Mouse (Mus musculus) ES-Bruce4 (cell line): ENCODE results near the gene Urb1. TPM values are rescaled to one million over a fixed set of nuclear protein-coding genes. Genes with fewer than 3 reads are reported as not detected.

ENCODE experiments used
- H3K27ac ChIP-seq: 2 replicates; pipeline ENCODE4 v1.5.1; 2012; ENCODE audit warnings: low read length, inconsistent platforms; ENCODE audit not compliant: insufficient read depth
- H3K27me3 ChIP-seq: 2 replicates; pipeline ENCODE4 v1.6.1; 2012; ENCODE audit warnings: mild to moderate bottlenecking, low read length, inconsistent platforms; ENCODE audit not compliant: control insufficient read depth, poor library complexity, insufficient read depth, severe bottlenecking
- H3K36me3 ChIP-seq: 2 replicates; pipeline ENCODE4 v1.6.1; 2012; ENCODE audit warnings: inconsistent platforms, mild to moderate bottlenecking, low read length, moderate library complexity; ENCODE audit not compliant: control insufficient read depth, poor library complexity, insufficient read depth, severe bottlenecking
- H3K4me1 ChIP-seq: one replicate; pipeline ENCODE4 v1.8.1; 2011; ENCODE audit warnings: low read length; ENCODE audit not compliant: control insufficient read depth, insufficient read depth
- H3K4me3 ChIP-seq: 2 replicates; pipeline ENCODE4 v1.5.1; 2011; ENCODE audit warnings: low read depth, mild to moderate bottlenecking, low read length
- H3K9ac ChIP-seq: 2 replicates; pipeline ENCODE4 v1.6.1; 2012; ENCODE audit warnings: low read depth, mild to moderate bottlenecking, inconsistent platforms; ENCODE audit not compliant: poor library complexity, severe bottlenecking
- H3K9me3 ChIP-seq: replicated peaks from 2 replicates; pipeline ENCODE4 v1.6.1; 2012; ENCODE audit warnings: mild to moderate bottlenecking, low read length, inconsistent platforms; ENCODE audit not compliant: control insufficient read depth, poor library complexity, insufficient read depth, severe bottlenecking
- CTCF ChIP-seq: IDR thresholded peaks from one replicate; pipeline ENCODE4 v1.8.1; 2011; ENCODE audit warnings: low read depth, low read length
- EP300 ChIP-seq: IDR thresholded peaks from 2 replicates; pipeline ENCODE4 v1.6.1; 2011; ENCODE audit warnings: low read depth, low read length; ENCODE audit not compliant: insufficient read depth
- POLR2A ChIP-seq: IDR thresholded peaks from one replicate; pipeline ENCODE4 v1.8.1; 2011; ENCODE audit warnings: low read length; ENCODE audit not compliant: insufficient read depth
- polyA plus RNA-seq: library from polyadenylated mRNA; stranded (reverse); fragments of >200 nt; gene quantifications from 2 replicates; pipeline ENCODE4 v1.2.4, GENCODE M21; 2011; ENCODE audit warnings: low read depth; ENCODE audit not compliant: missing spikeins, insufficient read depth, insufficient read length

The Urb1 gene
- 24.4 and 27.0 TPM in 2 replicates for polyA plus RNA-seq

DNA sequence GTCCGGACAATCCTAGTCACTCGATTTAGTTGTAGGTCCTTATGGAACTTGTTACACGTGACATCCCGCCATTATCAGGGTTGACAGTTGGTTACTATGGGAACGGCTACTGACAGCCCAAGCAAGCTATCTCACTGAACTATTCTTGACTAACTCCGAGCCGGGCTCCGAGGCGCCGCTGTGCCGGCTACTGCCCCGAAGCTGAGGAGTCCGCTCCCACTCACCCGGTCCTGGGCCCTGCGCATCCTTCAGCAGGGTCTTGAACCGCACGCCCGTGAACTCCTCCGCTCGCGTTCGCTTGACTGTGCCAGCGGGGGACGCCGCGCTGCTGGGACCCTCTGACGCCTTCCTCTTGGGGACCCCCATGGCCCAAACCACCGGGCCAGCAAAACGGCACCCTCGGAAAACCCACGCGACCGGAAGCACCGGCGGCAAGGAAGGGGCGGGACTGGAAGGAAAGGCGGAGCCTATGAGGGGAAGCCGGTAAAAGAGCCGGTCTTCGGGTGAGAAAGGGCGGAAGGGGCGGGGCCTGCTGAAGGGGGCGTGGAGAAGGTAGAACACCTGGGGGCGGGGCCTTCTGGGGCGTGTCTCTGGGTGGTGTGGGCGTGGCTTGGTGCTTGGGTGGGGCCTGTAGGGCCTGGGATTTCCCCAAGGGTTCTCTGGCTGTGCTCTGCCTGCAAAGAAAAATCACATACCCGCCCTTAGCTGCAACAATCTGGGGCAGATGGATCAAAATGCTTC, at the start of gene Urb1:
TSS of gene Urb1 (minus strand) at position 439 of the 741 bp plus-strand sequence.
- H3K9ac ChIP-seq = peak within 1 kb of the TSS; percentile 73
- H3K4me3 ChIP-seq = peak within 1 kb of the TSS; percentile 87
- H3K9me3 ChIP-seq = no peaks in the 10 kb centered on the region
- no peak within 1 kb of the TSS for H3K27ac ChIP-seq
- TF ChIP-seq CTCF (no peak), EP300 (no peak), POLR2A (no peak)
- H3K27me3 ChIP-seq = no peaks in the 10 kb centered on the region
- peaks cover 2% of the 10 kb centered on the region for H3K4me1 ChIP-seq
- peaks cover 4% of the 10 kb centered on the region; the same call in 1 of the 2 replicates for H3K36me3 ChIP-seq

DNA sequence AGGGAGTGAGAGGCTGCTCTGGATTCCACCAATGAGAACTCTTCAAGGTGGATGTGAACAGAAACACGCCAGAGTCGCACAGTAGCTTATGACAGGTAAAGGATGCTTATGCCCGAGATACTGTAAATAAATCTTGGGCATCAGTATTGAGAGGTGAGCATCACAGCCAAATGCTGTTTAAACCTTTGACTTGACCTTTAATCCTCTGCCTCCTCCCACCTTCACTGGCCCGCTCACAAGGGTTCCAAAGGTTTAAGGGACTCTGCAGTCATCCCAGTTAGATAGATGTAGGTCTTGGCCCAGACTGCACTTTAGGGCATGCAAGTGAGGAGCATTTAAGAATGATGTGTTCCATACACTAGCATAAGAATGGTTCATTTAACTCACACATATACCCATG, 48.0 kb upstream of the Urb1 start:
- no peak overlapping the region for H3K4me3 ChIP-seq
- H3K9me3 ChIP-seq = no peaks in the 10 kb centered on the region
- H3K27me3 ChIP-seq = no peaks in the 10 kb centered on the region
- H3K36me3 ChIP-seq = no peaks in the 10 kb centered on the region
- H3K4me1 ChIP-seq = no peaks in the 10 kb centered on the region
- TF ChIP-seq POLR2A (no peak), CTCF (no peak), EP300 (no peak)
- no peak overlapping the region for H3K27ac ChIP-seq
- no peak overlapping the region for H3K9ac ChIP-seq

DNA sequence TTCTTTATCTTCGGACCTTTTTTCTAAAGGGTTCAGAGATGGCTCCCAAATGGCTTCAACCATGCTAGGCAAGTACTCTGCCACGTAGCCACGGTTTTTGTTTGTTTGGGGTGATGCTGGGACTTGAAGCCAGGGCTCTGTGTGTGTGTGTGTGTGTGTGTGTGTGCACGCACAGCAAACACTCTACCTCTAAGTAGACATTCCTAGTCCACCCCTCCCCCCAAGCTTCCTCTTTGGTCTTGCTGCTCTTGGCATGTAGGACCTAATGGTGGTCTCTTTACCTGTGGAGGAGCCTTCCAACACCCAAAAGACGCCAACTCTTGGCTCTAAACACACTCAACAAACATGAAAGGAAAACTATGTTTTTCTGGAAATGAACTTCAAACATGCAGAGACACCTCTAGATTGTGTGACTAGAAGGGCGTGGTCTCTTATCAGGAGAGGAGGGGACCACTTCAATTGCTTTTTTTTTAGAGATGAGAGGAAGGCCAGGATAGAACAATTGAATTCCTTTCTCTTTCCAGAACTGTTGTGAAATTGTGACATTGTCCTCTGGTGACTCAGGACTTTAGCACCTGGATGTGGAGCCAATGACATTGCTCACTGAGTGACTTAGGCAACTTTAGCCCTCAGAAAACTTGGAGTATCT, 46.5 kb upstream of the Urb1 start:
- TF ChIP-seq EP300 (no peak), CTCF (no peak), POLR2A (no peak)
- H3K4me3 ChIP-seq = no peak overlapping the region
- H3K36me3 ChIP-seq = no peaks in the 10 kb centered on the region
- H3K9me3 ChIP-seq = no peaks in the 10 kb centered on the region
- no peak overlapping the region for H3K9ac ChIP-seq
- H3K4me1 ChIP-seq = no peaks in the 10 kb centered on the region
- H3K27ac ChIP-seq = no peak overlapping the region
- no peaks in the 10 kb centered on the region for H3K27me3 ChIP-seq

DNA sequence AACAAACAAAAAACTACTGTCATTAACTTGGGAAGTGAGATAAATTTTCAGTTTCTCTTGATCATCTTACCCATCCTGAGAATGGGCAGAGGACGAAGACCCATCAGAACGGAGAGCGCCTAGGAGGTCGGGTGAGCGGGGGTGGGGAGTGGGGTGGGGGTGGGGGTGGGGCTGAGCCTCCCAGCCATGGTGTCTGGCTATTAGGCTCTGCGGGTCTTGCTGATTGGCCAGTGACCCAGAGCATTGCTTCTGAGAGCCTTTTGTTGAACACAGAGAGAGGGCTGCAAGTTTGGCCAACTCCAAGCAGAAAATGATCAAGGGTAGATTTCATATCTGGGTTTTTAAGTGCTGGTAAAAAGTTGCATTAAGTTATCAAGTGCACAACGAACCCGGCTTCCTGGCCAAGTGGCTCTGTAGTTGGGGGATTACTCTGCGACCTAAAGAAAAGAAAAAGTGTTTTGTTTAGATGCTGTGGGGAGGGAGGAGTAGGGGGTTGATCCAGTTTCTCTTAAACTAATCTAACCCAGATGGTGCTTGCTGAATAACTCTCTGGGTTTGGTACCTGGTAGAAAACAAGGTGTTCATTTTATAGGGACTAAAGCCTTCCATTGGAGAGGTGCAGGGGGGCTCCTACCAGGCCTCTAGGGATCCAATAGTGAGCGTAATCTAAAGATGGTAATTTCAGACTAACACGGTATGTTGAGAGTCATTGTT, 41.6 kb upstream of the Urb1 start:
- H3K36me3 ChIP-seq = no peaks in the 10 kb centered on the region
- no peak overlapping the region for H3K9ac ChIP-seq
- H3K9me3 ChIP-seq = no peaks in the 10 kb centered on the region
- TF ChIP-seq CTCF (no peak), EP300 (no peak), POLR2A (no peak)
- peaks cover 2% of the 10 kb centered on the region for H3K4me1 ChIP-seq
- H3K27me3 ChIP-seq = no peaks in the 10 kb centered on the region
- H3K4me3 ChIP-seq = no peak overlapping the region
- no peak overlapping the region for H3K27ac ChIP-seq

DNA sequence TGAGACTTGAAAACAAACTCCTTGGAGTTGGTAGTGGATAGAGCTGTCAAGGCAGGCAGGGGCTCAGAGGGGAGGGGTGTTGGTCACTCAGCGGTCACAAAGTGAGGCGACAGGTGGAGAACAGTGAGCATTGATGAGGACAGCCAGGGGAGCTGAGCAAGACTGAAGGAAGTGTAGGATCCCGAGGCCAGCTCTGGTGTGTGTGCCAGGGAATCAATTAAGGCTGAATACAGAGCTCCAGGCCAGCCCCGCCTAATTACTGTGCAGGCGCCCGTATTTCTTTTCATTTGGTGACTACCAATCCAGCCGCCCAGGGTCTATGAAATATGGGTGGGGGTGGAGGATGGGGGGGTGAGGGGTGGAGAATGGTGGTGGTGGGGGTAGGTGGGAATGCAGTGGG, 40.7 kb upstream of the Urb1 start:
- Histone ChIP-seq H3K36me3 (no peaks in the 10 kb centered on the region), H3K27ac (no peak overlapping the region), H3K9ac (no peak overlapping the region), H3K4me3 (no peak overlapping the region), H3K27me3 (no peaks in the 10 kb centered on the region), H3K9me3 (no peaks in the 10 kb centered on the region), H3K4me1 (peaks cover 2% of the 10 kb centered on the region)
- no peak for TF ChIP-seq POLR2A
- TF ChIP-seq EP300 = no peak
- TF ChIP-seq CTCF = no peak

DNA sequence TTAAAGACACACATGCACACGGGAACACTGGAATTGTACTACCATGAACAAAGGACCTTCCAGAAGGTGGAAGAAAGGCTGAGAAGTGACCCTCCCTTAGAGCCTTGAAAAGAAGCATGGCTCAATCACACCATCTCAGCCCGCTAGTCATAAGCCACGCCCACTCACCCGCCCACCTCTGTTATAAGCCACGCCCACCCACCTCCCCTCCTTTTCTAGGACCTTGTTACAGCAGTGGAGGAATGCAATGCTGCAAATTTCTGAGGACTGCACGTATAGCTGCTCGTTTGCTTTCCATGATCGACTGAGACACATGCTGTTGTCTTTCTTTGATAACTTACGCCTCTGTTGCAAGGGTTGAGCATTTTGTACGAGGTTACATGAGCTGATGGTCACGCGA, 39.0 kb upstream of the Urb1 start:
- no peaks in the 10 kb centered on the region for H3K36me3 ChIP-seq
- no peak overlapping the region for H3K27ac ChIP-seq
- H3K4me3 ChIP-seq = no peak overlapping the region
- H3K4me1 ChIP-seq = peaks cover 2% of the 10 kb centered on the region
- TF ChIP-seq CTCF (no peak), EP300 (no peak), POLR2A (no peak)
- no peak overlapping the region for H3K9ac ChIP-seq
- H3K27me3 ChIP-seq = no peaks in the 10 kb centered on the region
- H3K9me3 ChIP-seq = no peaks in the 10 kb centered on the region
